Mouse (Mus musculus): ENCODE measurements at regions not wholly inside any gene's neighbourhood (a gene's known extent, or its start where the extent isn't known, plus 50 kb on each side); places are given as distances from the start of the nearest gene placed in this dataset.

DNA sequence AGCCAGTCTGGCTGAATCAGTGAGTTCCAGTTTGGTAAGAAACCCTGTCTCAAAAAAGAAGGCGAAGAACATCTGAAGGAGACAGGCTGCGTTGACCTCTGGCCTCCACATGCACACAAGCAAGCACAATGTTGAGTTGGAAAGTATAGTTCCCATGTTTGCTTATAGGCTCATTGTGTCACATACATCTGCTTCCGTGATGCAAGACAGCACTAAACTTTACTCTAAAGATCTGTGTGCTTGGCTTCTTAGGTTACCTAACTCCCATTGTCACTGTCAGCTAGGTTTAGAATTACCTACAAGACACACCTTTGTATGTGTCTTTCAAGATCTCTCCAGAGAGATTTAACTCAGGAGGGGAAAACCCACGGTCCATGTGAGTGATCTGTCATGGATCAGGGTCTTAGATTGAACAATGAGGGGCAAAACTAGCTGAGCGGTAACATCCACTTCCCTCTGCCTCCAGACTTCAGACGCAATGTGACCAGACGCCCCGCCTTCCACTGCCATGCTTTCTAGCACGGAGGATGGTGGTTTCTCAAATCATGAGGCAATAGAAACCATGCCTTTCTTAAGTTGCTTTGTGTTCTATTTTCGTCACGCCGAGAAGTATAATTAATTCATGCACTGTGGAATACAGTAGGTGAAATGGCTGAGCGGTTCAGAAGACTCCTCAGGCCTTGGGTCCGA is 130.1 kb upstream of the Egln3 start:
- TF ChIP-seq MAFK (IDR thresholded peaks at IDR 0.05; ENCODE audit: insufficient read depth, low read depth, low read length) (no peak), ZC3H11A (IDR thresholded peaks at IDR 0.05; ENCODE audit: borderline replicate concordance, low read depth, low read length) (no peak), HCFC1 (IDR thresholded peaks at IDR 0.05; ENCODE audit: borderline replicate concordance, insufficient read depth, low read length) (no peak), CHD2 (IDR thresholded peaks at IDR 0.05; ENCODE audit: low read depth, low read length) (no peak)
